Mouse (Mus musculus) heart, embryonic 16.5 days (tissue): Measurements from ENCODE around the gene Trim14. TPM values are rescaled to one million over a fixed set of nuclear protein-coding genes. Genes with fewer than 3 reads are reported as not detected.
A peak's percentile ranks its signal among the peaks of the same experiment; 100 is the strongest.

Experiments used
- ATAC-seq: fragments of 200-750 bp; cut with Nextera tagmentation; replicated peaks from 2 replicates; pipeline ENCODE4 v1.8.0; 2017; ENCODE audit warnings: moderate number of reproducible peaks; ENCODE audit not compliant: insufficient read depth, low FRiP score; ENCODE audit errors: extremely low read depth
- H3K27ac ChIP-seq: fragments of 300-500 bp; sonication (generic); 2 replicates; pipeline ENCODE4 v1.5.1; 2014; ENCODE audit warnings: mild to moderate bottlenecking, low read length, control low read depth, moderate library complexity
- H3K27me3 ChIP-seq: fragments of 300-500 bp; sonication (generic); 2 replicates; pipeline ENCODE4 v1.6.1; 2014; ENCODE audit warnings: low read length, mixed read lengths; ENCODE audit not compliant: control insufficient read depth, insufficient read depth
- H3K36me3 ChIP-seq: fragments of 300-500 bp; sonication (generic); 2 replicates; pipeline ENCODE4 v1.6.1; 2014; ENCODE audit not compliant: control insufficient read depth, insufficient read depth
- H3K4me1 ChIP-seq: fragments of 300-500 bp; sonication (generic); 2 replicates; pipeline ENCODE4 v1.6.1; 2014; ENCODE audit warnings: low read length, mixed read lengths; ENCODE audit not compliant: control insufficient read depth, insufficient read depth
- H3K4me2 ChIP-seq: fragments of 300-500 bp; sonication (generic); 2 replicates; pipeline ENCODE4 v1.6.1; 2014; ENCODE audit warnings: low read depth, mild to moderate bottlenecking, control low read depth, low read length
- H3K4me3 ChIP-seq: fragments of 300-500 bp; sonication (generic); 2 replicates; pipeline ENCODE4 v1.5.1; 2014; ENCODE audit warnings: mild to moderate bottlenecking, control low read depth, low read length
- H3K9ac ChIP-seq: fragments of 300-500 bp; sonication (generic); 2 replicates; pipeline ENCODE4 v1.6.1; 2014; ENCODE audit warnings: low read length, control low read depth
- H3K9me3 ChIP-seq: fragments of 300-500 bp; sonication (generic); replicated peaks from 2 replicates; pipeline ENCODE4 v1.6.1; 2016; ENCODE audit warnings: low read length; ENCODE audit not compliant: control insufficient read depth
- WGBS: fragments of 180-500 bp; shearing (Covaris S2); extraction: QIAGEN DNeasy Blood & Tissue Kit; methylation state at CpG from one replicate; pipeline ENCODE4 v1.1.7; 2014; 5-methylcytosine and 5-hydroxymethylcytosine counted together
- polyA plus RNA-seq: library from polyadenylated mRNA; unstranded; fragments of >200 nt; fragmentation: Nextera tagmentation; extraction: Ambion mirVana; gene quantifications from 2 replicates; pipeline ENCODE4 v1.2.1, GENCODE M21; 2015

The Trim14 gene
- polyA plus RNA-seq, 1 experiment from 2014 or later, result 4.7 TPM

- no peak overlapping the region; the same call in 1 of the 2 replicates for H3K9ac ChIP-seq
Observed at GRCm38 (mm10) chr4:46454097-46454864, 81.7 kb downstream of the Trim14 start.

GRCm38 (mm10) chr4:46452855-46453719 is 82.9 kb downstream of the Trim14 start:
- Histone ChIP-seq H3K9ac (peak overlapping the region; percentile 98), H3K27ac (peak overlapping the region; percentile 99; the same call in 1 of the 2 replicates), H3K4me2 (peak overlapping the region; percentile 84), H3K9me3 (no peaks in the 10 kb centered on the region), H3K36me3 (no peaks in the 10 kb centered on the region), H3K4me1 (peaks cover 35% of the 10 kb centered on the region), H3K4me3 (peak overlapping the region; percentile 87), H3K27me3 (no peaks in the 10 kb centered on the region)
- ATAC-seq, result no peak
- WGBS, result 36% methylated on average over 13 of the region's 13 CpGs

More at GRCm38 (mm10) chr4:46454097-46454864, 81.7 kb downstream of the Trim14 start:
- 67% methylated on average over 5 of the region's 5 CpGs for WGBS
- Histone ChIP-seq H3K27ac (no peak overlapping the region), H3K9me3 (no peaks in the 10 kb centered on the region), H3K36me3 (no peaks in the 10 kb centered on the region), H3K27me3 (no peaks in the 10 kb centered on the region), H3K4me2 (peak overlapping the region; percentile 3), H3K4me3 (no peak overlapping the region), H3K4me1 (peaks cover 34% of the 10 kb centered on the region)
- ATAC-seq, result no peak

GRCm38 (mm10) chr4:46452481-46452850 is 83.5 kb downstream of the Trim14 start:
- WGBS, result under 1% methylated on average over 19 of the region's 19 CpGs
- Histone ChIP-seq H3K4me3 (peak overlapping the region; percentile 87), H3K4me1 (peaks cover 32% of the 10 kb centered on the region), H3K9me3 (no peaks in the 10 kb centered on the region), H3K9ac (peak overlapping the region; percentile 98), H3K27ac (peak overlapping the region; percentile 99), H3K36me3 (no peaks in the 10 kb centered on the region), H3K27me3 (no peaks in the 10 kb centered on the region), H3K4me2 (peak overlapping the region; percentile 84)
- ATAC-seq, result no peak

- Histone ChIP-seq H3K9ac (peak overlapping the region; percentile 98), H3K27me3 (no peaks in the 10 kb centered on the region), H3K4me3 (peak overlapping the region; percentile 87), H3K4me2 (peak overlapping the region; percentile 84), H3K27ac (peak overlapping the region; percentile 99), H3K36me3 (no peaks in the 10 kb centered on the region), H3K4me1 (peaks cover 32% of the 10 kb centered on the region), H3K9me3 (no peaks in the 10 kb centered on the region)
- under 1% methylated on average over 110 of the region's 111 CpGs for WGBS
- ATAC-seq, result peak; percentile 12
Observed at GRCm38 (mm10) chr4:46451758-46452480, 84.0 kb downstream of the Trim14 start.

GRCm38 (mm10) chr4:46451240-46451757 is 84.6 kb downstream of the Trim14 start:
- under 1% methylated on average over 58 of the region's 70 CpGs for WGBS
- H3K4me3 ChIP-seq, result peak overlapping the region; percentile 87
- no peaks in the 10 kb centered on the region for H3K36me3 ChIP-seq
- H3K9ac ChIP-seq, result peak overlapping the region; percentile 98
- no peaks in the 10 kb centered on the region for H3K27me3 ChIP-seq
- peak overlapping the region; percentile 99 for H3K27ac ChIP-seq
- H3K4me2 ChIP-seq, result peak overlapping the region; percentile 84
- H3K9me3 ChIP-seq, result no peaks in the 10 kb centered on the region
- H3K4me1 ChIP-seq, result peaks cover 32% of the 10 kb centered on the region
- peak; percentile 37 for ATAC-seq

GRCm38 (mm10) chr4:46450519-46451131 is 85.3 kb downstream of the Trim14 start, which contains the start of gene Anp32b:
Gene Anp32b (plus strand): TSS chr4:46450902.
- H3K9ac ChIP-seq, result peak within 1 kb of the TSS; percentile 98
- peak within 1 kb of the TSS; percentile 99 for H3K27ac ChIP-seq
- ATAC-seq, result peak; percentile 94
- under 1% methylated on average over 66 of the region's 66 CpGs for WGBS
- H3K27me3 ChIP-seq, result no peaks in the 10 kb centered on the region
- H3K36me3 ChIP-seq, result no peaks in the 10 kb centered on the region
- peak within 1 kb of the TSS; percentile 87 for H3K4me3 ChIP-seq
- H3K4me1 ChIP-seq, result peaks cover 32% of the 10 kb centered on the region
- H3K4me2 ChIP-seq, result peak within 1 kb of the TSS; percentile 84
- H3K9me3 ChIP-seq, result no peaks in the 10 kb centered on the region

GRCm38 (mm10) chr4:46450020-46450518 is 85.9 kb downstream of the Trim14 start:
- peaks cover 32% of the 10 kb centered on the region for H3K4me1 ChIP-seq
- H3K4me3 ChIP-seq, result peak overlapping the region; percentile 87
- no peak for ATAC-seq
- H3K27ac ChIP-seq, result peak overlapping the region; percentile 99
- peak overlapping the region; percentile 98 for H3K9ac ChIP-seq
- H3K9me3 ChIP-seq, result no peaks in the 10 kb centered on the region
- 31% methylated on average over 7 of the region's 7 CpGs for WGBS
- H3K4me2 ChIP-seq, result peak overlapping the region; percentile 79
- no peaks in the 10 kb centered on the region for H3K36me3 ChIP-seq
- no peaks in the 10 kb centered on the region for H3K27me3 ChIP-seq

- ATAC-seq, result no peak
- peaks cover 21% of the 10 kb centered on the region for H3K4me1 ChIP-seq
- H3K4me3 ChIP-seq, result no peak overlapping the region
- WGBS, result 28% methylated on average over 6 of the region's 6 CpGs
- no peaks in the 10 kb centered on the region for H3K9me3 ChIP-seq
- H3K27me3 ChIP-seq, result no peaks in the 10 kb centered on the region
- H3K9ac ChIP-seq, result peak overlapping the region; percentile 4; the same call in 1 of the 2 replicates
- no peaks in the 10 kb centered on the region for H3K36me3 ChIP-seq
- H3K27ac ChIP-seq, result peak overlapping the region; percentile 2; the same call in 1 of the 2 replicates
- no peak overlapping the region for H3K4me2 ChIP-seq
Observed at GRCm38 (mm10) chr4:46448886-46449285, 87.1 kb downstream of the Trim14 start.
